Mouse (Mus musculus) neural tube, embryonic 15.5 days (tissue): ENCODE data around the gene Myo18a. TPM values are rescaled to one million over a fixed set of nuclear protein-coding genes. Genes with fewer than 3 reads are reported as not detected.
A peak's percentile ranks its signal among the peaks of the same experiment; 100 is the strongest.

ENCODE experiments used
- ATAC-seq: fragments of 200-750 bp; cut with Nextera tagmentation; 2 replicates; pipeline ENCODE4 v1.8.0; 2017; ENCODE audit warnings: mild to moderate bottlenecking, moderate TSS enrichment, moderate library complexity; ENCODE audit not compliant: low FRiP score
- H3K27ac ChIP-seq: fragments of 300-500 bp; sonication (generic); replicated peaks from 2 replicates; pipeline ENCODE4 v1.5.1; 2015; ENCODE audit warnings: mild to moderate bottlenecking, inconsistent platforms
- H3K27me3 ChIP-seq: fragments of 300-500 bp; sonication (generic); replicated peaks from 2 replicates; pipeline ENCODE4 v1.6.1; 2015; ENCODE audit warnings: inconsistent platforms
- H3K36me3 ChIP-seq: fragments of 300-500 bp; sonication (generic); 2 replicates; pipeline ENCODE4 v1.6.1; 2015; ENCODE audit warnings: inconsistent platforms
- H3K4me1 ChIP-seq: fragments of 300-500 bp; sonication (generic); 2 replicates; pipeline ENCODE4 v1.6.1; 2015; ENCODE audit warnings: inconsistent platforms
- H3K4me2 ChIP-seq: fragments of 300-500 bp; sonication (generic); 2 replicates; pipeline ENCODE4 v1.6.1; 2015; ENCODE audit warnings: inconsistent platforms, mild to moderate bottlenecking, moderate library complexity
- H3K4me3 ChIP-seq: fragments of 300-500 bp; sonication (generic); replicated peaks from 2 replicates; pipeline ENCODE4 v1.5.1; 2015; ENCODE audit warnings: mild to moderate bottlenecking, inconsistent platforms
- H3K9ac ChIP-seq: fragments of 300-500 bp; sonication (generic); replicated peaks from 2 replicates; pipeline ENCODE4 v1.6.1; 2015; ENCODE audit warnings: mild to moderate bottlenecking, inconsistent platforms
- H3K9me3 ChIP-seq: fragments of 300-500 bp; sonication (generic); replicated peaks from 2 replicates; pipeline ENCODE4 v1.6.1; 2016; ENCODE audit warnings: inconsistent platforms
- WGBS: fragments of 180-500 bp; shearing (Covaris S2); methylation state at CpG from one replicate; pipeline ENCODE4 v1.1.7; 2015; ENCODE audit warnings: mixed read lengths; 5-methylcytosine and 5-hydroxymethylcytosine counted together
- polyA plus RNA-seq: library from polyadenylated mRNA; unstranded; fragments of >200 nt; fragmentation: Nextera tagmentation; extraction: Ambion mirVana; gene quantifications from 2 replicates; pipeline ENCODE4 v1.2.1, GENCODE M21; 2015

Myo18a gene
- polyA plus RNA-seq, 1 experiment from 2014 or later = 39.6 TPM

DNA sequence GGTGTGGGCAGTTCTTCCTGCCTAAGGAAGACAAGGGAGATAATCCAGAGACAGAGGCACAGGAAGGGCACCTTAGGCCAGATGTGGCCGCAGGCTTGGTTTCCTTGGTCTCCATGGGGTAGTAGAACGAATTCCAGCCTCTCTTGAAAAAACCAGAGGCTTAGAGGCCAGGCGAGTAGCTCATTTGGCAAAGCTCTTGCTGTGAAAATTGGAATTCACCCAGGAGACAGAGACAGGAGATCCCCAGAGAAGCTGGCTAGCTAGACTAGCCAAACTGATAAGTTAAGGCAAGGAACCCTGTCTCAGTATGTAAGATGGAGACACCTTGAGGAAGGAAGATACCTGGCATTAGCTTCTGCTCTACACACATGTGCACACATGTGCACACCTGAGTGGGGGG lies 63.3 kb downstream of the Myo18a start:
- H3K27me3 ChIP-seq = peaks cover 13% of the 10 kb centered on the region
- WGBS = 32% methylated on average over 3 of the region's 3 CpGs
- no peak for ATAC-seq
- no peaks in the 10 kb centered on the region for H3K9me3 ChIP-seq
- no peak overlapping the region for H3K9ac ChIP-seq
- H3K4me3 ChIP-seq = no peak overlapping the region
- peak overlapping the region; percentile 71 for H3K27ac ChIP-seq
- H3K36me3 ChIP-seq = peaks cover 52% of the 10 kb centered on the region
- peaks cover 54% of the 10 kb centered on the region for H3K4me1 ChIP-seq
- no peak overlapping the region for H3K4me2 ChIP-seq

DNA sequence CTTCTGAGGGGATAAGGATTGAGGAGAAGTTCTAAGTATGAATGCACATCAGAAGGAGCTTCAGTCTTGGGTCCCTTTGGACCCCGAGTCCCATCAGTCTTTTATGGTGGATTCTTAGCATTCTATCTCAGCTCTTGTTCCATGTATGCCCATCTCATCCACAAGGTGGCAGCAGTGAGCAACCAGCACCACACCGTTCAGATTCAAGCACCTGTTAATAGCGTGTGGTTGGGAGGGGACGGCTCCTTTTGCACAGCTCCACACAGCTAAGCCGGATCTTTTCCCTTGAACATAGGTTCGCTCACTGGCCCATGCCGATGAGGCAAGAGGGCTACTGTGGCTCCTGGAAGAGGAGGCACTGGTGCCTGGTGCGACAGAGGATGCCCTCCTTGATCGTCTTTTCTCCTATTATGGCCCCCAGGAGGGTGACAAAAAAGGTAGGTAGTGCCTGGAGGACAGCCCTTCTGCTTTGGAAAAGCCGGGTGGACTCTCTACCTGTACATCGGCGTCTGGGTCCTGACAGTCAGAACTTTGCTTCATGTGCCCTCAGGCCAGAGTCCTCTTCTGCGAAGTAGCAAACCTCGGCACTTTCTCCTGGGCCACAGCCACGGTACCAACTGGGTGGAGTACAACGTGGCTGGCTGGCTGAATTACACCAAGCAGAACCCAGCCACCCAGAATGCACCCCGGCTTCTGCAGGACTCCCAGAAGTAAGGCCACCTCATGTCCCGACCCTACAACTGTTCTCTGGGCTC lies 64.4 kb downstream of the Myo18a start:
- Histone ChIP-seq H3K9ac (peak overlapping the region; percentile 14; the same call in 1 of the 2 replicates), H3K36me3 (peaks cover 57% of the 10 kb centered on the region), H3K27me3 (peaks cover 13% of the 10 kb centered on the region), H3K4me2 (no peak overlapping the region), H3K4me3 (no peak overlapping the region), H3K9me3 (no peaks in the 10 kb centered on the region), H3K27ac (no peak overlapping the region), H3K4me1 (peaks cover 52% of the 10 kb centered on the region)
- 51% methylated on average over 18 of the region's 18 CpGs for WGBS
- ATAC-seq = peak; percentile 53; the same call in 1 of the 2 replicates

DNA sequence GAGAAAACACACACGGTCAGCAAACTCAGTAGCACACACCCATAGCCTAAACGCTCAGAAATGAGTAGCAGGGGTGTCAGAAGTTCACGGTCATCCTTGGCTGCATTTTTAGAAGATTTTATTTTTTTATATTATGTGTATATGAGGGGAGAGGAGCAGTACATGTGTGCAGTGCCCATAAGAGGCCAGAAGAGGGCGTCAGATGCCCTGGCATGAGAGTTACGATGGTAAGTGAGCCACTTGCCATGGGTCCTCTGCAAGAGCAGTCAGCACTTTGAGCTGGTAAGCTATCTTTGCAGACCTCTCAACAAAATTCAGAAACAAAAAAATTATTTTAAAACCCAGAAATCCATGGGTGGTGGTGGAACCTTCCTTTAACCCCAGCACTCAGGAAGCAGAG lies 65.1 kb downstream of the Myo18a start:
- Histone ChIP-seq H3K9me3 (no peaks in the 10 kb centered on the region), H3K27ac (no peak overlapping the region), H3K9ac (no peak overlapping the region), H3K27me3 (peaks cover 13% of the 10 kb centered on the region), H3K36me3 (peaks cover 63% of the 10 kb centered on the region), H3K4me2 (no peak overlapping the region), H3K4me3 (no peak overlapping the region), H3K4me1 (peaks cover 45% of the 10 kb centered on the region)
- 88% methylated on average over 5 of the region's 5 CpGs for WGBS
- no peak for ATAC-seq

DNA sequence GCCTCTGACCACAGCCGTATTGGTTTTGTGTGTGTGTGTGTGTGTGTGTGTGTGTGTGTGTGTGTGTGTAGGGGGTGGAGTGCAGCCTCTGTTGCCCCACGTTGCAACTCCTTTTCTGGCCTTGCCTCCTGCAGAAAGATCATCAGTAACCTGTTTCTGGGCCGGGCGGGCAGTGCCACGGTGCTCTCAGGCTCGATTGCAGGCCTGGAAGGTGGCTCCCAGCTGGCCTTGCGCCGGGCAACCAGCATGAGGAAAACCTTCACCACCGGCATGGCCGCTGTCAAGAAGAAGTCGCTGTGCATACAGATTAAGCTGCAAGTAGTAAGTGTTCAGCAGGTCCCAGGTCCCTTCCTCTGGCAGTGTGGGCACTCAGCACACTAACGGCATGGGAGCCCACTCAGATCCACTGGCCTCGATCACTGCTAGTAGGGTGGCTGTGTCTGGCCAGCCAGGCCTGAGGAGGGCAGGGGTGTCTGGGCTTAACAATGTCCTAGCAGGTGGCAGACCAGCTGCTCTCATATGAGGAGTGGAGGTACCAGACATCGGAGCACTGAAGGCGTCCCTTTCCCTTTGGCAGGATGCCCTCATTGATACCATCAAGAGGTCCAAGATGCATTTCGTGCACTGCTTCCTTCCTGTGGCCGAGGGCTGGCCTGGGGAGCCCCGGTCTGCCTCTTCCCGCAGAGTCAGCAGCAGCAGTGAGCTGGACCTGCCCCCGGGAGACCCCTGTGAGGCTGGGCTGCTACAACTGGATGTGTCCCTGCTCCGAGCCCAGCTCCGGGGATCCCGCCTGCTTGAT lies 66.2 kb downstream of the Myo18a start:
- no peak overlapping the region for H3K27ac ChIP-seq

DNA sequence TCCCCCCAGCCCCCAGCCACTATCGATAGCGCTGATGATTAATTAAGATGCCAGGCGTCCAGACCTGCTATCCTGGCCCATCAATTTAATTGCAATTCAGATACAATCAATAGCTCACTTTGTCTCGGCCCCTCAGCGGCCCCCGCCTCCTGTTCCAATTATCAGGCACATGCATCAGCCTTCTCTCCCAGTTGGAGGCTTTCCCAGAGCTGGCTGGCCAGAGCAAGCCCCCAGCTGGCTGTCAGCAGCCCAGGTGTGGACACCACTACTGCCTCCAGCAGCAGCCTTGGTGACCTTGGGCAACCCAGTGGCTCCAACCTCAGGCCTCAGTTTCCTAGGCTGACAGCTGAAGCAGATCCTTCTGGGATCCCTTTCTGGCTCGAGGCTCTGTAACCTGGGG lies 67.8 kb downstream of the Myo18a start:
- WGBS = 34% methylated on average over 7 of the region's 7 CpGs
- Histone ChIP-seq H3K27ac (0 out of 2 replicates have a peak overlapping the region, but pooled peaks have one; percentile 10), H3K9ac (no peak overlapping the region), H3K9me3 (no peaks in the 10 kb centered on the region), H3K4me2 (no peak overlapping the region), H3K36me3 (peaks cover 58% of the 10 kb centered on the region), H3K4me1 (peaks cover 38% of the 10 kb centered on the region), H3K27me3 (no peaks in the 10 kb centered on the region), H3K4me3 (no peak overlapping the region)
- ATAC-seq = no peak

More for the DNA sequence above, 66.2 kb downstream of the Myo18a start:
- Histone ChIP-seq H3K4me2 (no peak overlapping the region), H3K9me3 (no peaks in the 10 kb centered on the region), H3K27me3 (peaks cover 3% of the 10 kb centered on the region; the same call in 1 of the 2 replicates), H3K4me3 (no peak overlapping the region), H3K9ac (no peak overlapping the region), H3K4me1 (peaks cover 43% of the 10 kb centered on the region), H3K36me3 (peaks cover 57% of the 10 kb centered on the region)
- ATAC-seq = no peak
- 73% methylated on average over 23 of the region's 23 CpGs for WGBS

DNA sequence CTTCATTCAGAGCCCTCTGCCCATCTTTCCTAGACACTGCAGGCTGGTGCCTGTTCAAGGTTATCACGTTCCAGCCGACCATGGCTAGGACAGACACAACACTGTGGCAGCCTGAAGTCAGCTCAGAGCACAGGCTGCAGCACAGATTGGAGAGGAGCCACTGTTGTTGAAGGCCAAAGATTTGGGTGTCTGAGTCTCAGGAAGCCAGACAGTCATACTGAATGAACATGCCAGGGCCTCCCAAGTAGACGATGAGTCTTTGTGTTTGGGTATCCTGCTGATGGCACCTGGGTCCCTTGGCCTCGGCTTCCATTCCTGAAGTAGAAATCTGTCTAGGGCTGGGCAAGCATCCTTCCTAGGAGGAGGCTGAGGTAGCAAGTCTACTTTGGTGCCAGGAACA lies 69.5 kb downstream of the Myo18a start:
- Histone ChIP-seq H3K4me2 (no peak overlapping the region), H3K27ac (no peak overlapping the region), H3K27me3 (no peaks in the 10 kb centered on the region), H3K9ac (no peak overlapping the region), H3K9me3 (no peaks in the 10 kb centered on the region), H3K4me1 (peaks cover 22% of the 10 kb centered on the region), H3K4me3 (no peak overlapping the region), H3K36me3 (peaks cover 68% of the 10 kb centered on the region)
- ATAC-seq = no peak
- 80% methylated on average over 4 of the region's 4 CpGs for WGBS

DNA sequence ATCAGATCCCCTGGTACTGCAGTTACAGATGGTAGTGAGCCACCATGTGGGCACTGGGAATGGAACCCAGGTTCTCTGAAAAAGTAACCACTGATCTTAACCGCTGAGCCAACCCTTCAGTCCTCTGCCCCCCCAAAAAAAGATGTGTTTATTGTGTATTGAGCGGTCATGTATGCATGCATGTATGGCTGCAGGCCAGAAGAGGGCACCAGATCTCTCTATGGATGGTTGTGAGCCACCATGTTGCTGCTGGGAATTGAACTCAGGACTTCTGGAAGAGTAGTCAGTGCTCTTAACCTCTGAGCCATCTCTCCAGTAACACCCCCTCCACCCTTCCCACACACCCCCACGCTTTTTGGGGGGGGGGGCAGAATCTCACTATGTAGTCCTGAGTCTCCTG lies 72.1 kb downstream of the Myo18a start:
- Histone ChIP-seq H3K4me3 (no peak overlapping the region), H3K9me3 (no peaks in the 10 kb centered on the region), H3K36me3 (peaks cover 53% of the 10 kb centered on the region), H3K27me3 (no peaks in the 10 kb centered on the region), H3K9ac (no peak overlapping the region), H3K4me2 (no peak overlapping the region), H3K4me1 (peaks cover 14% of the 10 kb centered on the region), H3K27ac (no peak overlapping the region)
- no peak for ATAC-seq
- 71% methylated on average over 3 of the region's 3 CpGs for WGBS

DNA sequence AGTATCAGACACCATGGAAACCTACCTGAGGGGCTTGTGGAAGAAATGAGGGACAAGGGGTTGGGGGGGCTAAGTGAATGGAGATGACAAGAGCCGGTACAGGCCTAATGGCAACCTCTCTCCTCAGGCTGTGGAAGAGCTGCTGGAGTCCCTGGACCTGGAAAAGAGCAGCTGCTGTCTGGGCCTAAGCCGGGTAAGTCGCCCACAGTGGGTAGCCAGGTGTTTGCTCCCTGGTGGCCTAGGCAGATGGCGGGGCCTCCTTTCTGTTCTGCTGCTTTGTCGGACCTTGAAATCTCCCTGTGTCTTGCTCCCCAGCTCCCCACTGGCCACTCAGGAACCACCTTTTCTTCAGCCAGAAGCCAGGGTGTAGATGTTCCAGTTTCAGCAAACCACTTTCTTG lies 73.2 kb downstream of the Myo18a start:
- H3K9me3 ChIP-seq = no peaks in the 10 kb centered on the region
- 69% methylated on average over 5 of the region's 5 CpGs for WGBS
- H3K27me3 ChIP-seq = no peaks in the 10 kb centered on the region
- H3K27ac ChIP-seq = no peak overlapping the region
- peaks cover 54% of the 10 kb centered on the region for H3K36me3 ChIP-seq
- H3K4me3 ChIP-seq = no peak overlapping the region
- H3K4me1 ChIP-seq = peaks cover 17% of the 10 kb centered on the region
- H3K9ac ChIP-seq = no peak overlapping the region
- H3K4me2 ChIP-seq = no peak overlapping the region
- no peak for ATAC-seq

DNA sequence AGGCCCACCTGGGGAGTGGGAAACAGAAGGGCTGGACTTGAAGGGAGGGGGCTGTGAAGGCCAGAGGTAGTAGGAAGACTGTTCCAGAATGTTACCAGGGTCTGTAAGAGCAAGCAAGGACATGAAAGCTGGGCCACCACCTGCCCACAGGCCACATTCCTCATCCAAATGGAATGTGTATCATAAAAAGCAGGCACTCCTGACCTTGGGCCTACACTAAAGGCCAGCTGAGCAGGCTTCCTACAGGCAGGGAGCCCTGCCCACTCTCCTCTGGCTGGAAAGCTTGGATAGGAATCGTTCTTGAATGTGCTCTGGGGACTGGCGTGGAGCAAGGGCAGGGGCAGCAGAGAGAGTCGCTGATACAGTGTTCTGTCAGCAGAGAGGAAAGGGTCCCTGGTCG lies 73.7 kb downstream of the Myo18a start:
- Histone ChIP-seq H3K9me3 (no peaks in the 10 kb centered on the region), H3K4me2 (no peak overlapping the region), H3K36me3 (peaks cover 55% of the 10 kb centered on the region), H3K27me3 (no peaks in the 10 kb centered on the region), H3K27ac (no peak overlapping the region; the same call in 1 of the 2 replicates), H3K4me1 (peaks cover 21% of the 10 kb centered on the region), H3K4me3 (no peak overlapping the region), H3K9ac (no peak overlapping the region)
- no peak for ATAC-seq
- 66% methylated on average over 4 of the region's 4 CpGs for WGBS

DNA sequence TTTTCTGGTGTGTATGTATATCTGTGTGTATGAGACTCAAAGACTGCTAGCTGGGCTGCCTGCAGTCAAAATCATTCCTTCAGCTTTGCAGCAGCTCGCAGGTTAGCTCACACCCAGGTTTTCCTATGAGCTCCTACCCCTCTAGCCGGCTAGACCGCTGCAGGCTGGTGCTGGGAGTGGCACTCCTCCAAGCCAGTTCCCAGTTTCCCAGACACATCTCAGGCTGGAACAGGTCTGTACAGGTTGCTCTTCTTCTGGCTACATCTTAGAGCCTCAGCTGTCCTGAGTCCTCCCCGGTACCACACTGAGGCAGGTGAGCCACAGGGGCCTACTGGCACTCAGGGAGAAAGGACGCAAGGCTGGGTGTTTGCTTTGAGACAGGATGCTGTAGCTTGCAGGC lies 74.8 kb downstream of the Myo18a start:
- H3K27me3 ChIP-seq = no peaks in the 10 kb centered on the region
- no peak for ATAC-seq
- H3K9ac ChIP-seq = no peak overlapping the region
- peaks cover 27% of the 10 kb centered on the region for H3K4me1 ChIP-seq
- no peak overlapping the region for H3K4me3 ChIP-seq
- H3K9me3 ChIP-seq = no peaks in the 10 kb centered on the region
- H3K27ac ChIP-seq = no peak overlapping the region
- no peak overlapping the region for H3K4me2 ChIP-seq
- H3K36me3 ChIP-seq = peaks cover 57% of the 10 kb centered on the region
- 89% methylated on average over 5 of the region's 5 CpGs for WGBS

DNA sequence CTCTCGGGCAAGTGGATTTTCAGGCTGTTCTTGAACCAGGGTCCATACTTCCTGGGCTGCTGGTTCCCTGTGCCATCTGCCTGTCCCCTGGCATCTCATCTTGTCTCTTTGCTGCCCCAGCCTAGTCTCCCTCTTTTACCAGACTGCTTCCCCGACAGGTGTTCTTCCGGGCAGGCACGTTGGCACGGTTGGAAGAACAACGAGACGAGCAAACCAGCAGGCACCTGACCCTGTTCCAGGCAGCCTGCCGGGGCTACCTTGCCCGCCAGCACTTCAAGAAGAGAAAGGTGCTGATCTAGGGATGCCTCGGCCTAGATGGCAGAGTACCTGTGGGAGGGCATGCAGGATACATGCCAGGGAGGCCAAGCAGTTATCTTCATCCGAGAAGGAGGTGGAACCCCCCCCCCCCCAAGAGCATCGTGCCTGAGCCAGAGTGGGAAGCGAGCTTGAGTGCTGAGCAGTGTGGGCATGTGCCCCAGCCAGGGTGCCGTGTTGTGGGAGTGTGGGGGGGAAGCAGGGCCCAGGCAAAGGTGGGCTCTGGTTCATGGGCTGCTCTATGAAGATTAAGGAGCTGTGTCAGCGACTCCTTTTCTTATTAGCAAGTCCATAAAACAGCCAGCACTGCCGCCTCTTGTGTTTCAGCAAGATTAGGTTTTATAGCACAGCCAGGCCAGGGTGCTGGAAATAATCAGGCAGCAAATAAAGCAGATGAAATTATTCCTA lies 77.6 kb downstream of the Myo18a start:
- peak overlapping the region; percentile 81 for H3K27ac ChIP-seq
- H3K27me3 ChIP-seq = no peaks in the 10 kb centered on the region
- H3K36me3 ChIP-seq = peaks cover 56% of the 10 kb centered on the region
- H3K9ac ChIP-seq = no peak overlapping the region
- no peak overlapping the region for H3K4me3 ChIP-seq
- no peaks in the 10 kb centered on the region for H3K9me3 ChIP-seq
- WGBS = 55% methylated on average over 16 of the region's 16 CpGs
- H3K4me2 ChIP-seq = no peak overlapping the region
- peaks cover 43% of the 10 kb centered on the region for H3K4me1 ChIP-seq
- peak; percentile 55; the same call in 1 of the 2 replicates for ATAC-seq
